Mouse (Mus musculus): ENCODE results near the gene Cdc42bpa. TPM values are rescaled to one million over a fixed set of nuclear protein-coding genes. Genes with fewer than 3 reads are reported as not detected.

Gene Cdc42bpa
- total and polyA plus RNA-seq, 2 experiments from 2014 or later = 29.1 to 84.3 TPM

DNA sequence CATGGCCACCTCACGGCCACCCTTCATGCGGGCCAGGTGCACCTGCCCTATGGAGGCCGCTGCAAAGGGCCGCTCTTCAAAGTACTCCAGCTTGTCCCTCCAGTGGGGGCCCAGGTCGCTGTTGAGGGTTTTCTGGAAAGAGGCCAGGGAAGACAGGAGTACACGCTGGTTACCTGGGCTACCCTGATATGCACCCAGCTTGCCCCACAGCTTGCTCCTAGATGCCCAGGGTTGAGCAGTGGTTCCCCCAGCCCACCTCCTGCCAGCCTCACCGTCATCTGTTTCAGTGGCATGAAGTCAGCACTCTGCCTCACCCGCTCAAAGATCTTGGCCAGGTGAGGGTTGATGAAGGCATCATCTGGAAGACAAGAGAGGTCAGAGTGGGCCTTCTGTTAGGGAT lies 209.8 kb downstream of the Cdc42bpa start:
- H3K4me1 ChIP-seq (ENCODE audit: insufficient read depth, low read length) = no peaks in the 10 kb centered on the region
- 91% methylated on average over 8 of the region's 8 CpGs for whole genome bisulfite sequencing
- no peak for DNase-seq (ENCODE audit: low spot score)
- no peak overlapping the region for H3K9ac ChIP-seq (replicated peaks; ENCODE audit: low read length)
- TF ChIP-seq CTCF (IDR thresholded peaks at IDR 0.05; ENCODE audit: low read depth) = no peak
- no peaks in the 10 kb centered on the region for H3K9me3 ChIP-seq (ENCODE audit: low read length)
- no peak overlapping the region for H3K4me3 ChIP-seq (ENCODE audit: low read length)
- no peak overlapping the region for H3K27ac ChIP-seq
- H3K36me3 ChIP-seq (ENCODE audit: insufficient read depth, low read length) = peaks cover 6% of the 10 kb centered on the region; the same call in 1 of the 2 replicates
- no peak overlapping the region for H3K4me2 ChIP-seq (ENCODE audit: low read depth, low read length)
- ATAC-seq = no peak
- H3K27me3 ChIP-seq (ENCODE audit: insufficient read depth, low read length) = no peaks in the 10 kb centered on the region

DNA sequence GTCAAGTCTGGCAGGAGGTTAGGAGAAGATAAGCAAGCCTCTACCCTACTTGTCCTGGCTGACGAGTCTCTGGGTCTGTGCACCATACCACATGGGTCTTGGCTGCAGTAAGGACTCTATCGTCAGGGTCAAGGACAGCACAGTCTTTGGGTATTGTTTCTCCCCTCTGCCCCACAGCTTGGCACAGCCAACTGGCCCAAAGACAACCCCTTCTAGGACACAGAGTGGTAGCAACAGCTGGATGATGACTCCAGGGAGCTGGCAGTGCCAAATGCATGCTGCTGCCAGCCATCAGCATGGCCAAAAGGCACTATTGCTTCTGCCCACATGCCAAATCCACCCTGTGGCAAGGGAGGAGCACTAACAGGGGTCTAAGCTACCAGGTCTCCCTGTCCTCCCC lies 211.6 kb downstream of the Cdc42bpa start:
- ATAC-seq (no peak), DNase-seq (ENCODE audit: low spot score) (peak; percentile 13)
- H3K4me2 ChIP-seq (ENCODE audit: low read depth, low read length) = no peak overlapping the region
- H3K27me3 ChIP-seq (ENCODE audit: insufficient read depth, low read length) = no peaks in the 10 kb centered on the region
- H3K4me3 ChIP-seq (ENCODE audit: low read length) = no peak overlapping the region
- no peak for TF ChIP-seq CTCF (IDR thresholded peaks at IDR 0.05; ENCODE audit: low read depth)
- H3K9ac ChIP-seq (replicated peaks; ENCODE audit: low read length) = no peak overlapping the region
- WGBS = 50% methylated on average over 2 of the region's 2 CpGs
- no peak overlapping the region for H3K27ac ChIP-seq
- no peaks in the 10 kb centered on the region; the same call in 1 of the 2 replicates for H3K36me3 ChIP-seq (ENCODE audit: insufficient read depth, low read length)
- H3K9me3 ChIP-seq (ENCODE audit: low read length) = no peaks in the 10 kb centered on the region
- no peaks in the 10 kb centered on the region for H3K4me1 ChIP-seq (ENCODE audit: insufficient read depth, low read length)

DNA sequence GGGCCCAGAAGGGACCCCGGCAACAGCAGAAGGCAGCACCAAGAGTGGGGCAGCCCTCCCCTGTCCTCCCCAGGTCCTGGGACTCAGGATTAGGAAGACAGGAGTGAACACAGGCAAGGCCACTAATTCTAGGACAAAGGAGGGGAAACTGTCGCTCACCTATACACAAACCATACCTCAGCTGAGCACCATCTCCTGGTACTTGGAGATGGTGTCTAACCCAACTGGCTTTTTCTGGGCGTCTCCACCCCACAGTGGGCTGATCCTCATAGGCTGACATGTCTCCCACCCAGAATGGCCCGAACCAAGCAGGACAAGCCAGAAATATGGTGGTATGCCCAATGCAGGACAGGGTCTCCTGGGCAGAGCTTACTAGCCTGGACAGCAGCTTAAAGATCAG lies 212.3 kb downstream of the Cdc42bpa start:
- no peak overlapping the region for H3K4me3 ChIP-seq (ENCODE audit: low read length)
- no peaks in the 10 kb centered on the region for H3K9me3 ChIP-seq (ENCODE audit: low read length)
- H3K4me1 ChIP-seq (ENCODE audit: insufficient read depth, low read length) = no peaks in the 10 kb centered on the region
- DNase-seq (ENCODE audit: low spot score) (no peak), ATAC-seq (no peak)
- 78% methylated on average over 4 of the region's 4 CpGs for WGBS
- H3K4me2 ChIP-seq (ENCODE audit: low read depth, low read length) = no peak overlapping the region
- no peaks in the 10 kb centered on the region for H3K36me3 ChIP-seq (ENCODE audit: insufficient read depth, low read length)
- no peak overlapping the region for H3K27ac ChIP-seq
- H3K27me3 ChIP-seq (ENCODE audit: insufficient read depth, low read length) = no peaks in the 10 kb centered on the region
- H3K9ac ChIP-seq (replicated peaks; ENCODE audit: low read length) = no peak overlapping the region
- TF ChIP-seq CTCF (IDR thresholded peaks at IDR 0.05; ENCODE audit: low read depth) = no peak

DNA sequence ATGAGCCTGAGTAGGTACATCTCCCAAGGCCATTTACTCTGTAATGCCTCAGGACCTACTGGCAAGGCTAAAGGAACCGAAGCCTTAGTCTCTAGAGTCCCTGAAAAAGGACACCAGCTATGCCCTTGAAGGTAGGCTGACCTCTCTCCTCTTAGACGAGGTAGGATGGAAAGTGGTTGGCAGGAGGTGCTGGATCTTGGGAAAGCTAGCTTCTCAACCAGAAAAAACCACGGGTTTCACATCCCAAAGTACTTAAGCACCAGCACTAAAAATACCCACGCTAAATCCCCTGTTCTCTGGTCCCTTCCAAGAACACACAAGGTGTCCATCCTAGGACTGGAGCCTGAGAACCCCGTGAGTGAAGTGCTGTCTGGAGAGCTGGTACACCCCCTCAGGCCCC lies 212.7 kb downstream of the Cdc42bpa start:
- WGBS = 85% methylated on average over 5 of the region's 5 CpGs
- Histone ChIP-seq H3K36me3 (ENCODE audit: insufficient read depth, low read length) (no peaks in the 10 kb centered on the region), H3K9me3 (ENCODE audit: low read length) (no peaks in the 10 kb centered on the region), H3K4me2 (ENCODE audit: low read depth, low read length) (no peak overlapping the region), H3K4me1 (ENCODE audit: insufficient read depth, low read length) (no peaks in the 10 kb centered on the region), H3K9ac (replicated peaks; ENCODE audit: low read length) (no peak overlapping the region), H3K27ac (no peak overlapping the region), H3K27me3 (ENCODE audit: insufficient read depth, low read length) (no peaks in the 10 kb centered on the region), H3K4me3 (ENCODE audit: low read length) (no peak overlapping the region)
- no peak for TF ChIP-seq CTCF (IDR thresholded peaks at IDR 0.05; ENCODE audit: low read depth)
- ATAC-seq (no peak), DNase-seq (ENCODE audit: low spot score) (no peak)

DNA sequence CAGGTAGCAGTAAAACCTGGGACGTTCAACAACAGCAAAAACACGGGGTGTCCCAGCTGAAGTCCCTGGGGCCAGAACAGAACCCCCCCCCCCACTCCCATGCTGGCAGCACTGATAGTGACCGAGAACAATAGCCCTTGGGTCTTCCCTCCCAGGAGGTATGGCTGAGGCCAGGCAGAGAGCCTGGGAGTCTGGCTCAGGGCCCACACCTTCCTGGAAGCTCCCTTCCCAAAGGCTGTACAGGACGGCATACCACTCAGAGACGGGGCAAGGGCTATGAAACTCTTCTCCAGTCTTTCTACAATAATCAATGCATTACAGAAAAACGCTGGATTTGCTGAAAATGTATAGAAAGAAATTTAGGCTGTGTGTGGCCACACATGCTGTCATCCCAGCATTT lies 214.4 kb downstream of the Cdc42bpa start:
- DNase-seq (ENCODE audit: low spot score) (no peak), ATAC-seq (no peak)
- H3K9ac ChIP-seq (replicated peaks; ENCODE audit: low read length) = no peak overlapping the region
- H3K27ac ChIP-seq = no peak overlapping the region
- no peak for TF ChIP-seq CTCF (IDR thresholded peaks at IDR 0.05; ENCODE audit: low read depth)
- H3K4me1 ChIP-seq (ENCODE audit: insufficient read depth, low read length) = no peaks in the 10 kb centered on the region
- no peak overlapping the region for H3K4me3 ChIP-seq (ENCODE audit: low read length)
- no peak overlapping the region for H3K4me2 ChIP-seq (ENCODE audit: low read depth, low read length)
- H3K27me3 ChIP-seq (ENCODE audit: insufficient read depth, low read length) = no peaks in the 10 kb centered on the region
- H3K36me3 ChIP-seq (ENCODE audit: insufficient read depth, low read length) = no peaks in the 10 kb centered on the region
- 49% methylated on average over 6 of the region's 6 CpGs for WGBS
- H3K9me3 ChIP-seq (ENCODE audit: low read length) = no peaks in the 10 kb centered on the region

DNA sequence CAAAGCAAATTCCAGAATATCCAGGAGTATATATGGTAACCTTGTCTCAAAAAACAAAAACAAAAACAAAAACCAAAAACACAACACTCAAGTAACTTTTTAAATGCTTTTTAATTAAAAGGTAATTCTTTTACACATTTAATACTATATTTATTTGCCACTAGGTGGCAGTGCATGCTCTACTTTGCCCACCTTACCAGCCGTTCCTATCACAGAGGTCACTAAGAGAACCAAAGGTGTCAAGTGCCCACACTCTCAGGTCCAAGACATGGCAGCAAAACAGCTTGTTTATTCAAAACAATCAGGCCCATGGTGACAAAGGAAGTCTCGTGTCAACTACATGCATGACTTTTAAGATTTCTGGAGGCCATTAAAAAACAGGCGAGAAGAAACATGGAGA lies 214.9 kb downstream of the Cdc42bpa start:
- peak; percentile 76 for TF ChIP-seq CTCF (IDR thresholded peaks at IDR 0.05; ENCODE audit: low read depth)
- H3K27me3 ChIP-seq (ENCODE audit: insufficient read depth, low read length) = no peaks in the 10 kb centered on the region

DNA sequence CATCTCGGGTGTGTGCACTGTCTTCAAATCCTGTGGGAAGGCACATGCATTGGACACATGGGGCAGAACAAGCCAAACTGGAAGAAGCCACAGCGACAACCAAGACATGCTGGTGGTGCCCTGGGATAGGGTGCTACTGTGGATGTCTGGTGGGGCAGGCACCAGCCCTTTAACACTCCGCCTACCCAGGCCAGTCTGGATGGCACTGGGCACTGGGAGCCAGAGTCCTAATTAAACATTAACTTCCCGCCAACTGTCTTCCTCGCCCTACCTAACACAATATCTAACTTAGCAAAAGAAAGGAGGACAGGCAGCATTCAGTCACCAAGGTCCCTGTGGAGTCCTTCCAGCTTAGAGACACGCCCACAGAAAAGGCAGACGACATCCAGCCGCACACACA lies 215.4 kb downstream of the Cdc42bpa start:
- Histone ChIP-seq H3K4me2 (ENCODE audit: low read depth, low read length) (no peak overlapping the region), H3K36me3 (ENCODE audit: insufficient read depth, low read length) (no peaks in the 10 kb centered on the region), H3K9ac (replicated peaks; ENCODE audit: low read length) (no peak overlapping the region), H3K9me3 (ENCODE audit: low read length) (no peaks in the 10 kb centered on the region), H3K4me1 (ENCODE audit: insufficient read depth, low read length) (no peaks in the 10 kb centered on the region), H3K27me3 (ENCODE audit: insufficient read depth, low read length) (no peaks in the 10 kb centered on the region), H3K4me3 (ENCODE audit: low read length) (no peak overlapping the region), H3K27ac (no peak overlapping the region)
- ATAC-seq (no peak), DNase-seq (ENCODE audit: low spot score) (no peak)
- no peak for TF ChIP-seq CTCF (IDR thresholded peaks at IDR 0.05; ENCODE audit: low read depth)
- WGBS = 48% methylated on average over 8 of the region's 8 CpGs

More for the DNA sequence above, 214.9 kb downstream of the Cdc42bpa start:
- Histone ChIP-seq H3K4me2 (ENCODE audit: low read depth, low read length) (no peak overlapping the region), H3K9me3 (ENCODE audit: low read length) (no peaks in the 10 kb centered on the region), H3K4me1 (ENCODE audit: insufficient read depth, low read length) (no peaks in the 10 kb centered on the region), H3K9ac (replicated peaks; ENCODE audit: low read length) (no peak overlapping the region), H3K36me3 (ENCODE audit: insufficient read depth, low read length) (no peaks in the 10 kb centered on the region), H3K4me3 (ENCODE audit: low read length) (no peak overlapping the region), H3K27ac (no peak overlapping the region)
- ATAC-seq (no peak), DNase-seq (ENCODE audit: low spot score) (peak; percentile 74)
- 36% methylated on average over 3 of the region's 3 CpGs for whole genome bisulfite sequencing
